Mouse (Mus musculus): ENCODE measurements around the gene Fer. TPM values are rescaled to one million over a fixed set of nuclear protein-coding genes. Genes with fewer than 3 reads are reported as not detected.
A peak's percentile ranks its signal among the peaks of the same experiment; 100 is the strongest.
"Not testable (repeated sequence)": the region's sequence is repeated elsewhere in the genome, so short reads cannot be mapped to it uniquely, and the experiment has no call there.

Fer gene
- 10 to 100 TPM; 29.8 to 31.1 TPM for total RNA-seq (2021)
- long read RNA-seq, experiment 1, partial matches to known transcripts = 1 of 33 reads
- long read RNA-seq, experiment 1, other reads (novel, unspliced or antisense) = 31 of 33 reads
- long read RNA-seq, experiment 2, partial matches to known transcripts = 1 of 19 reads
- long read RNA-seq, experiment 2, other reads (novel, unspliced or antisense) = 17 of 19 reads

- intact Hi-C loops (cut with DNase I) = no loop called here
- DNase-seq (ENCODE audit: low spot score in 2 of 2) = peak in 1 of 2 experiments; percentile 20
Measured at GRCm38 (mm10) chr17:63863012-63863630, at the start of gene Fer. Gene Fer (plus strand): TSS chr17:63863062.

GRCm38 (mm10) chr17:63813552-63813951 is 49.3 kb upstream of the Fer start:
- intact Hi-C loops (cut with DNase I) = no loop called here

GRCm38 (mm10) chr17:63818444-63819027 is 44.3 kb upstream of the Fer start:
- intact Hi-C loops (cut with DNase I) = no loop called here
- DNase-seq (ENCODE audit: low spot score in 2 of 2) = no peak

More at GRCm38 (mm10) chr17:63813552-63813951, 49.3 kb upstream of the Fer start:
- DNase-seq (ENCODE audit: low spot score in 2 of 2) = no peak

GRCm38 (mm10) chr17:63824141-63824540 is 38.7 kb upstream of the Fer start:
- DNase-seq (ENCODE audit: low spot score in 2 of 2) = no peak
- intact Hi-C loops (cut with DNase I) = no loop called here

GRCm38 (mm10) chr17:63826196-63826595 is 36.7 kb upstream of the Fer start:
- no peak for DNase-seq (ENCODE audit: low spot score in 2 of 2)

GRCm38 (mm10) chr17:63826767-63827166 is 36.1 kb upstream of the Fer start:
- intact Hi-C loops (cut with DNase I) = no loop called here
- no peak for DNase-seq (ENCODE audit: low spot score in 2 of 2)

More at GRCm38 (mm10) chr17:63826196-63826595, 36.7 kb upstream of the Fer start:
- intact Hi-C loops (cut with DNase I) = no loop called here

GRCm38 (mm10) chr17:63828561-63829332 is 34.1 kb upstream of the Fer start:
- intact Hi-C loops (cut with DNase I) = no loop called here
- no peak for DNase-seq (ENCODE audit: low spot score in 2 of 2)

GRCm38 (mm10) chr17:63831550-63831949 is 31.3 kb upstream of the Fer start:
- DNase-seq (ENCODE audit: low spot score in 2 of 2) = no peak
- intact Hi-C loops (cut with DNase I) = no loop called here

GRCm38 (mm10) chr17:63836223-63836622 is 26.6 kb upstream of the Fer start:
- no peak for DNase-seq (ENCODE audit: low spot score in 2 of 2)
- intact Hi-C loops (cut with DNase I) = no loop called here

GRCm38 (mm10) chr17:63836641-63837040 is 26.2 kb upstream of the Fer start:
- intact Hi-C loops (cut with DNase I) = no loop called here
- DNase-seq (ENCODE audit: low spot score in 2 of 2) = no peak

GRCm38 (mm10) chr17:63838144-63838543 is 24.7 kb upstream of the Fer start:
- DNase-seq (ENCODE audit: low spot score in 2 of 2) = no peak
- intact Hi-C loops (cut with DNase I) = no loop called here

- DNase-seq (ENCODE audit: low spot score in 2 of 2) = no peak
- intact Hi-C loops (cut with DNase I) = no loop called here
Measured at GRCm38 (mm10) chr17:63839636-63840269, 23.1 kb upstream of the Fer start.

- intact Hi-C loops (cut with DNase I) = no loop called here
- DNase-seq (ENCODE audit: low spot score in 2 of 2) = no peak
Measured at GRCm38 (mm10) chr17:63842226-63842625, 20.6 kb upstream of the Fer start.

- DNase-seq (ENCODE audit: low spot score in 2 of 2) = no peak
Measured at GRCm38 (mm10) chr17:63844936-63845335, 17.9 kb upstream of the Fer start.

GRCm38 (mm10) chr17:63845766-63846165 is 17.1 kb upstream of the Fer start:
- DNase-seq (ENCODE audit: low spot score in 2 of 2); intact Hi-C loops (cut with DNase I): not testable (repeated sequence)

More at GRCm38 (mm10) chr17:63844936-63845335, 17.9 kb upstream of the Fer start:
- intact Hi-C loops (cut with DNase I) = no loop called here

- intact Hi-C loops (cut with DNase I) = no loop called here
- DNase-seq (ENCODE audit: low spot score in 2 of 2) = no peak
Measured at GRCm38 (mm10) chr17:63849151-63849550, 13.7 kb upstream of the Fer start.

- peak; percentile 75 to 79 for DNase-seq (ENCODE audit: low spot score in 2 of 2)
- intact Hi-C loops (cut with DNase I) = no loop called here
Measured at GRCm38 (mm10) chr17:63849566-63849965, 13.3 kb upstream of the Fer start.

GRCm38 (mm10) chr17:63850016-63850415 is 12.8 kb upstream of the Fer start:
- DNase-seq (ENCODE audit: low spot score in 2 of 2) = no peak

GRCm38 (mm10) chr17:63857023-63857544 is 5.8 kb upstream of the Fer start:
- intact Hi-C loops (cut with DNase I) = no loop called here
- DNase-seq (ENCODE audit: low spot score in 2 of 2) = no peak

More at GRCm38 (mm10) chr17:63850016-63850415, 12.8 kb upstream of the Fer start:
- intact Hi-C loops (cut with DNase I) = loop anchor here (5.0 kb wide), 1 partner anchor 242 kb away; no protein-coding TSS in a partner anchor
